Mouse (Mus musculus) forebrain, embryonic 11.5 days (tissue): ENCODE measurements around the gene Arid3a. TPM values are rescaled to one million over a fixed set of nuclear protein-coding genes. Genes with fewer than 3 reads are reported as not detected.
"Not testable (repeated sequence)": the region's sequence is repeated elsewhere in the genome, so short reads cannot be mapped to it uniquely, and the experiment has no call there.

Experiments used
- ATAC-seq: fragments of 200-750 bp; cut with Nextera tagmentation; replicated peaks from 2 replicates; pipeline ENCODE4 v1.8.0; 2017; ENCODE audit warnings: moderate TSS enrichment; ENCODE audit not compliant: low FRiP score
- DNase-seq: peaks from one replicate; pipeline ENCODE4 v3.0.0-alpha.2; 2017; ENCODE audit warnings: low spot score
- H3K27ac ChIP-seq: fragments of 300-500 bp; sonication (generic); 2 replicates; pipeline ENCODE4 v1.5.1; 2014; ENCODE audit warnings: low read depth, low read length
- H3K27me3 ChIP-seq: fragments of 300-500 bp; sonication (generic); 2 replicates; pipeline ENCODE4 v1.6.1; 2014; ENCODE audit warnings: mild to moderate bottlenecking, low read length, mixed read lengths; ENCODE audit not compliant: control insufficient read depth, insufficient read depth
- H3K36me3 ChIP-seq: fragments of 300-500 bp; sonication (generic); 2 replicates; pipeline ENCODE4 v1.6.1; 2014; ENCODE audit warnings: mild to moderate bottlenecking, low read length, moderate library complexity, mixed read lengths; ENCODE audit not compliant: control insufficient read depth, insufficient read depth
- H3K4me1 ChIP-seq: fragments of 300-500 bp; sonication (generic); replicated peaks from 2 replicates; pipeline ENCODE4 v1.6.1; 2014; ENCODE audit warnings: low read length, mixed read lengths; ENCODE audit not compliant: control insufficient read depth, insufficient read depth
- H3K4me2 ChIP-seq: fragments of 300-500 bp; sonication (generic); 2 replicates; pipeline ENCODE4 v1.6.1; 2014; ENCODE audit warnings: low read depth, mild to moderate bottlenecking, low read length, moderate library complexity, mixed read lengths; ENCODE audit not compliant: severe bottlenecking
- H3K4me3 ChIP-seq: fragments of 300-500 bp; sonication (generic); 2 replicates; pipeline ENCODE4 v1.5.1; 2014; ENCODE audit warnings: low read depth, low read length
- H3K9ac ChIP-seq: fragments of 300-500 bp; sonication (generic); 2 replicates; pipeline ENCODE4 v1.6.1; 2014; ENCODE audit warnings: low read length
- H3K9me3 ChIP-seq: fragments of 300-500 bp; sonication (generic); 2 replicates; pipeline ENCODE4 v1.6.1; 2016; ENCODE audit warnings: low read length, mixed read lengths; ENCODE audit not compliant: control insufficient read depth
- WGBS: fragments of 180-500 bp; shearing (Covaris S2); extraction: QIAGEN DNeasy Blood & Tissue Kit; methylation state at CpG from one replicate; pipeline ENCODE4 v1.1.7; 2014; 5-methylcytosine and 5-hydroxymethylcytosine counted together
- polyA plus RNA-seq: library from polyadenylated mRNA; unstranded; fragments of >200 nt; fragmentation: Nextera tagmentation; extraction: Ambion mirVana; gene quantifications from 2 replicates; pipeline ENCODE4 v1.2.1, GENCODE M21; 2014

The Arid3a gene
- polyA plus RNA-seq, 1 experiment from 2014 or later = 6.6 TPM

DNA sequence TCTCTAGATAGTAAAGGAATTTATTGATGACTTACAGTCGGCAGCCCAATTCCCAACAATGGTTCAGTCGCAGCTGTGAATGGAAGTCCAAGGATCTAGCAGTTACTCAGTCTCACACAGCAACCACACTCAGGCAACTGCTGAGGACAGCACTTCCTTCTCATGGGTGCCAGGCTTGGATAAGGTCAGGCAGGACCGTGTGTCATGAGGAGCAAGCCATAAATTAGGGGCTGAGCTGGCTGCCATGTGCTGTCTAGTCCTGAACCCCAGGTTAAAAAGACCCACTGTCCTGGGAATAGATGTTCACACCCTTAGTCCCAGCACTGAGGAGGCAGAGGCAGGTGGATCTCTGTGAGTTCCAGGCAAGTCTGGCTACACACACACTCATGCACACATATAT lies 41.9 kb upstream of the Arid3a start:
- not testable (repeated sequence) for ATAC-seq
- WGBS = 77% methylated on average over 2 of the region's 3 CpGs
- peaks cover 22% of the 10 kb centered on the region for H3K27me3 ChIP-seq

DNA sequence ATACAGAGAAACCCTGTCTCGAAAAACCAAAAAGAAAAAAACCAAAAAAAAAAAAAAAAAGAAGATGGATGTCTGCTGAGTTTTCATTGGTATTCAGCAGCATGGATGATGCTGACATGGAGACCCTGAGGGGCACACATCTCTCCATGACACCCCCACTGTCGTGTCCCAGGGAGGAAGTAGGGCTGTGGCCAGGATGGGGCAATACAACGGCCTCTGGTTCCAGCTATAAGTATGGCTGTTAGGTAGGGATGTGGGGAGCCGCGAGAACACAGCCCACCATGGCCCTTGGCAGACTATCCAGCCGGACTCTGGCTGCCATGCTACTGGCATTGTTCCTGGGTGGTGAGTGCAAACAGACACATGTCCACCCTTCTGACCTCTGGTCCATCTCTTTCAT lies 40.8 kb upstream of the Arid3a start, which contains the start of gene Elane:
Gene Elane (plus strand): TSS at position 194 of the 400 bp plus-strand sequence.
- Histone ChIP-seq H3K9me3 (no peaks in the 10 kb centered on the region), H3K36me3 (no peaks in the 10 kb centered on the region), H3K4me2 (no peak within 1 kb of the TSS), H3K27me3 (peaks cover 22% of the 10 kb centered on the region), H3K27ac (no peak within 1 kb of the TSS), H3K9ac (no peak within 1 kb of the TSS), H3K4me3 (no peak within 1 kb of the TSS), H3K4me1 (peaks cover 4% of the 10 kb centered on the region; the same call in 1 of the 2 replicates)
- ATAC-seq (no peak), DNase-seq (no peak)
- WGBS = 87% methylated on average over 6 of the region's 6 CpGs

More for the DNA sequence above, 41.9 kb upstream of the Arid3a start:
- H3K4me3 ChIP-seq, H3K9me3 ChIP-seq, H3K27ac ChIP-seq, H3K9ac ChIP-seq, H3K4me2 ChIP-seq, H3K4me1 ChIP-seq, DNase-seq, H3K36me3 ChIP-seq: not testable (repeated sequence)

DNA sequence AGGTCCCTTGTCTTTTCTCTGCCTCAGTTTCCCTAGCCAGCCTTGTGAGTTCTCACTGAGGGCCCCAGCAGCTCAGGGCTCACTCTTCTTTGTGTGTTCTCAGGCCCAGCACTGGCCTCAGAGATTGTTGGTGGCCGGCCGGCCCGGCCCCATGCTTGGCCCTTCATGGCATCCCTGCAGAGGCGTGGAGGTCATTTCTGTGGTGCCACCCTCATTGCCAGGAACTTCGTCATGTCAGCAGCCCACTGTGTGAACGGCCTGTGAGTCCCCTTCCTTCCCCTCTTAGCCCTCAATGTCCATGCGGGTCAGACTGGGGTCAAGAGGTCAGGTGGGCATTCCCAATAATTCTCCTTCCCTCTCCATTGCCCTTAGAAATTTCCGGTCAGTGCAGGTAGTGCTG lies 40.2 kb upstream of the Arid3a start:
- no peak overlapping the region for H3K9ac ChIP-seq
- H3K27me3 ChIP-seq = peaks cover 22% of the 10 kb centered on the region
- WGBS = 83% methylated on average over 8 of the region's 8 CpGs
- H3K4me1 ChIP-seq = peaks cover 4% of the 10 kb centered on the region; the same call in 1 of the 2 replicates
- no peaks in the 10 kb centered on the region for H3K9me3 ChIP-seq
- ATAC-seq (no peak), DNase-seq (no peak)
- H3K36me3 ChIP-seq = no peaks in the 10 kb centered on the region
- H3K27ac ChIP-seq = no peak overlapping the region
- H3K4me2 ChIP-seq = no peak overlapping the region
- H3K4me3 ChIP-seq = no peak overlapping the region

DNA sequence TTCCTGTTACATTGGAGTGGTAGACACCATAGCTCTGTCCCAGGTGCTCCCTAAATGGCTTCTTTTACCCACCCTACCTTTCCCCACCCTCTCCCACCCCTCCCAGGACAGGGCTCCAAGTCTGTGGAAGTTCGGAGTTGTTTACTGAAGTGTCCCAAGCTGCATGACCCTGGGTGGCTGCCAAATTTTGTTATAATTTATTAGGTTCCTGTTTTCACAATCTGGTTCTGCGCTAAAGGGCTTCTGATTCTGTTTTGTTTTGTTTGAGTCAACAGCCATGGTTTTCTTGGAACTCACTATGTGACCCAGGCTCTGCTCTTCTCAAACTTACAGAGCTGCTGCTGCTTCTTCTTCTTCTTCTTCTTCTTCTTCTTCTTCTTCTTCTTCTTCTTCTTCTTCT lies 37.5 kb upstream of the Arid3a start:
- no peak for ATAC-seq
- no peak overlapping the region for H3K27ac ChIP-seq
- no peaks in the 10 kb centered on the region for H3K4me1 ChIP-seq
- H3K9ac ChIP-seq = no peak overlapping the region
- H3K4me2 ChIP-seq = no peak overlapping the region
- H3K4me3 ChIP-seq = no peak overlapping the region
- DNase-seq = no peak
- H3K36me3 ChIP-seq = no peaks in the 10 kb centered on the region
- H3K27me3 ChIP-seq = 0 out of 2 replicates have a peak, but pooled peaks cover 1% of the 10 kb centered on the region
- WGBS = 86% methylated on average over 2 of the region's 2 CpGs
- no peaks in the 10 kb centered on the region for H3K9me3 ChIP-seq

DNA sequence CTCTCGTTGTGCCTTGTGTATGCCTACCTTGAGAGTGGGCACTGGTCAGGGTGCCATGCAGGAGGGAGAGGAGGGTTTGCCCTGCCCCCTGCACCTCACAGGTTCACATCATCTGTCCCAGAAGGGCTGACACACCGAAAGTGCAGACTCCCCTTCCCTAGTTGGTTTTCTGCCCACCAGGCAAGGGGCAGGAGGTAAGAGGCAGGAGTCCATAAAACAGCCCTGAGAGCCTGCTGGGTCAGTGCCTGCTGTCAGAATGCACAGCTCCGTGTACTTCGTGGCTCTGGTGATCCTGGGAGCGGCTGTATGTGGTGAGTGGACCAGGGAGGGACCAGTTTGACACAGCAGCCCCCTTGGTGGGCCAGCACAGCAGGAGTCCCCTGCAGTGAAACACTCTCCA lies 36.2 kb upstream of the Arid3a start, which contains the start of gene Cfd:
Gene Cfd (plus strand): TSS at position 184 of the 400 bp plus-strand sequence.
- Histone ChIP-seq H3K4me3 (no peak within 1 kb of the TSS), H3K9me3 (no peaks in the 10 kb centered on the region), H3K4me2 (no peak within 1 kb of the TSS), H3K27ac (no peak within 1 kb of the TSS), H3K4me1 (no peaks in the 10 kb centered on the region), H3K36me3 (no peaks in the 10 kb centered on the region), H3K27me3 (0 out of 2 replicates have a peak, but pooled peaks cover 2% of the 10 kb centered on the region), H3K9ac (no peak within 1 kb of the TSS)
- DNase-seq (no peak), ATAC-seq (no peak)
- 32% methylated on average over 5 of the region's 5 CpGs for WGBS

DNA sequence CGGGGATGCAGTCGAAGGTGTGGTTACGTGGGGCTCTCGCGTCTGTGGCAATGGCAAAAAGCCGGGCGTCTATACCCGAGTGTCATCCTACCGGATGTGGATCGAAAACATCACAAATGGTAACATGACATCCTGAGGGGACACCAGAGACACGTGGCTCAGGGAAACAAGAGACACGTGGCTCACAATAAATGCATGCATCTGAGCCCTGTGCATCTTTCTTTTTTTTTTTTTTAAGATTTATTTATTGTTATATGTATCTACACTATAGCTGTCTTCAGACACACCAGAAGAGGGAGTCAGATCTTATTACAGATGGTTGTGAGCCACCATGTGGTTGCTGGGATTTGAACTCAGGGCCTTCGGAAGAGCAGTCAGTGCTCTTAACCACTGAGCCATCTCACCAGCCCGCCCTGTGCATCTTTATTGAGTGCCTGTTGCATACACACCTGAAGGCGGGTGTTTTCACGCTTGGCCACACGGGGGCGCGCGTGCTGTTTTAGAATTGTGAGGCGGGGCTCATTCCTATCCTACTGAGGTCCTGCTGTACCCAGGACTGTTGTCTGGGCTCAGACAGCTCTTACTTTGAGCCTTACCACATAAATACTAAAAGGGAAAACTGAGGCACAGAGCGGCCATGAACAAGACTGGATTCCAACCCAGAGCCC lies 34.3 kb upstream of the Arid3a start:
- H3K9me3 ChIP-seq, H3K4me3 ChIP-seq, H3K27ac ChIP-seq, H3K27me3 ChIP-seq, H3K4me2 ChIP-seq, H3K36me3 ChIP-seq, H3K9ac ChIP-seq, H3K4me1 ChIP-seq: not testable (repeated sequence)
- peak; percentile 65 for ATAC-seq
- DNase-seq = peak; percentile 92
- 43% methylated on average over 22 of the region's 22 CpGs for WGBS

DNA sequence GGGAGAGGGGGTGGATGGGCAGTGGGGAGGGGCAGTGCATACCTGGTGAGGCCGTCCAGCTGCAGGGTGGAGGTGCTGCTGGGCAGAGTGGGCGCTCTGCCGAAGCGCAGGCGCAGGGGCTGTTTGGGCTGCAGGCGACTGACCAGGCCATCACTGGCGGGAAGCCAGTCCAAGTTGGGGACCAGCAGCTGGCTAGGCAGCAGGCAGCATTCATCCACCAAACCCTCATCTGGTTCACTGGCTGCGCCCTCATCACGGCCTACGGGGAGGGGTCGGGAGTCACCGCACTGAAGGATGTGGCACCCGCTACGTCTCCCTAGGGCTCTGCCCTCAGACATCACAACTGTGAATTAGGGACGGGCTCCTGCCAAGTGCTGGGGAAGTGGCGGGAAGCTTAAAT lies 30.5 kb upstream of the Arid3a start:
- no peak overlapping the region for H3K4me2 ChIP-seq
- H3K9me3 ChIP-seq = no peaks in the 10 kb centered on the region
- no peak overlapping the region for H3K27ac ChIP-seq
- no peak overlapping the region for H3K9ac ChIP-seq
- 93% methylated on average over 16 of the region's 16 CpGs for WGBS
- ATAC-seq (no peak), DNase-seq (no peak)
- no peak overlapping the region for H3K4me3 ChIP-seq
- H3K4me1 ChIP-seq = peaks cover 6% of the 10 kb centered on the region
- peaks cover 13% of the 10 kb centered on the region; the same call in 1 of the 2 replicates for H3K27me3 ChIP-seq
- H3K36me3 ChIP-seq = peaks cover 2% of the 10 kb centered on the region; the same call in 1 of the 2 replicates

DNA sequence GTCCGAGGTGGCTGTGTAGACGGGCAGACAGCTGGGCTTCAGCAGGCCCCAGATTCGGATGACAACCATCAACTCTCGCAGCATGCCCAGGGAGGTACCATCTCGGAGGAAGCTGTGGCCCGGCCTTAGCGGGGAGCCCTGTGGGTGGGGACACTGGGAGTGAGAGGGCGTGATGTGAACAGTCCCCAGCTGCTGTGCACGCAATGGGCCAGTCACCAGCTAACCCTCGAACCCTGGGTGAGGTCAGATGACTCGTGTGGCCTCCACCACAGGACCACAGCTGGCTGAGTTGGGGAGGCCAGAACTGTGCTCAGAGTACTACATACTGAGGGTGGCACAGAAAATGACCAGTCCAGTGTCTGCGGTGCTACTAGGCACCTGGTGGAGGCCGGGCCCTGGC lies 30.0 kb upstream of the Arid3a start:
- peaks cover 7% of the 10 kb centered on the region for H3K4me1 ChIP-seq
- DNase-seq = no peak
- H3K9me3 ChIP-seq = no peaks in the 10 kb centered on the region
- H3K36me3 ChIP-seq = peaks cover 2% of the 10 kb centered on the region; the same call in 1 of the 2 replicates
- no peak overlapping the region for H3K9ac ChIP-seq
- no peak for ATAC-seq
- peaks cover 13% of the 10 kb centered on the region; the same call in 1 of the 2 replicates for H3K27me3 ChIP-seq
- no peak overlapping the region for H3K27ac ChIP-seq
- 89% methylated on average over 13 of the region's 13 CpGs for WGBS
- no peak overlapping the region for H3K4me2 ChIP-seq
- H3K4me3 ChIP-seq = no peak overlapping the region
